Mouse (Mus musculus) stomach, embryonic 14.5 days (tissue): ENCODE measurements around the gene Adap2. TPM values are rescaled to one million over a fixed set of nuclear protein-coding genes. Genes with fewer than 3 reads are reported as not detected.
A peak's percentile ranks its signal among the peaks of the same experiment; 100 is the strongest.

ENCODE experiments used
- ATAC-seq: fragments of 200-750 bp; cut with Nextera tagmentation; 2 replicates; pipeline ENCODE4 v1.8.0; 2017; ENCODE audit warnings: low read depth, moderate TSS enrichment; ENCODE audit not compliant: insufficient number of reproducible peaks, insufficient read depth, low FRiP score
- H3K27ac ChIP-seq: fragments of 300-500 bp; sonication (generic); 2 replicates; pipeline ENCODE4 v1.5.1; 2014; ENCODE audit warnings: mild to moderate bottlenecking, low read length, moderate library complexity, mixed read lengths
- H3K27me3 ChIP-seq: fragments of 300-500 bp; sonication (generic); 2 replicates; pipeline ENCODE4 v1.6.1; 2014; ENCODE audit warnings: low read length, control low read depth, mixed read lengths; ENCODE audit not compliant: control insufficient read depth, insufficient read depth
- H3K36me3 ChIP-seq: fragments of 300-500 bp; sonication (generic); 2 replicates; pipeline ENCODE4 v1.6.1; 2014; ENCODE audit warnings: mild to moderate bottlenecking, control low read depth, low read length, moderate library complexity, mixed read lengths; ENCODE audit not compliant: control insufficient read depth, insufficient read depth
- H3K4me1 ChIP-seq: fragments of 300-500 bp; sonication (generic); 2 replicates; pipeline ENCODE4 v1.6.1; 2014; ENCODE audit warnings: low read length, control low read depth, mixed read lengths; ENCODE audit not compliant: control insufficient read depth, insufficient read depth
- H3K4me2 ChIP-seq: fragments of 300-500 bp; sonication (generic); replicated peaks from 2 replicates; pipeline ENCODE4 v1.6.1; 2014; ENCODE audit warnings: low read depth, low read length, control low read depth
- H3K4me3 ChIP-seq: fragments of 300-500 bp; sonication (generic); 2 replicates; pipeline ENCODE4 v1.5.1; 2014; ENCODE audit warnings: low read depth, low read length, control low read depth
- H3K9ac ChIP-seq: fragments of 300-500 bp; sonication (generic); replicated peaks from 2 replicates; pipeline ENCODE4 v1.6.1; 2014; ENCODE audit warnings: low read depth, mild to moderate bottlenecking, control low read depth, low read length, moderate library complexity, mixed read lengths
- H3K9me3 ChIP-seq: fragments of 300-500 bp; sonication (generic); 2 replicates; pipeline ENCODE4 v1.6.1; 2016; ENCODE audit warnings: low read depth, low read length, control low read depth; ENCODE audit not compliant: control insufficient read depth
- WGBS: fragments of 180-500 bp; shearing (Covaris S2); extraction: QIAGEN DNeasy Blood & Tissue Kit; methylation state at CpG from one replicate; pipeline ENCODE4 v1.1.7; 2014; 5-methylcytosine and 5-hydroxymethylcytosine counted together
- polyA plus RNA-seq: library from polyadenylated mRNA; unstranded; fragments of >200 nt; fragmentation: Nextera tagmentation; extraction: Ambion mirVana; gene quantifications from 2 replicates; pipeline ENCODE4 v1.2.1, GENCODE M21; 2014

The Adap2 gene
- polyA plus RNA-seq, 1 experiment from 2014 or later = 2.3 TPM

- 38% methylated on average over 7 of the region's 7 CpGs for WGBS
- no peaks in the 10 kb centered on the region for H3K27me3 ChIP-seq
- no peaks in the 10 kb centered on the region for H3K9me3 ChIP-seq
- no peak overlapping the region for H3K9ac ChIP-seq
- no peak; the same call in 1 of the 2 replicates for ATAC-seq
- H3K4me1 ChIP-seq = peaks cover 9% of the 10 kb centered on the region; the same call in 1 of the 2 replicates
- no peak overlapping the region for H3K27ac ChIP-seq
- no peak overlapping the region for H3K4me2 ChIP-seq
- no peak overlapping the region for H3K4me3 ChIP-seq
- no peaks in the 10 kb centered on the region for H3K36me3 ChIP-seq
These were observed 54.6 kb downstream of the Adap2 start for GRCm38 (mm10) chr11:80208465-80208859.

GRCm38 (mm10) chr11:80208860-80209800, 55.2 kb downstream of the Adap2 start, which contains the start of gene Rhot1:
Gene Rhot1 (plus strand): TSS chr11:80209019.
- Histone ChIP-seq H3K4me3 (peak within 1 kb of the TSS; percentile 99), H3K4me1 (peaks cover 9% of the 10 kb centered on the region; the same call in 1 of the 2 replicates), H3K27ac (peak within 1 kb of the TSS; percentile 93), H3K9ac (peak within 1 kb of the TSS; percentile 89), H3K27me3 (no peaks in the 10 kb centered on the region), H3K4me2 (peak within 1 kb of the TSS; percentile 70), H3K9me3 (no peaks in the 10 kb centered on the region), H3K36me3 (no peaks in the 10 kb centered on the region)
- WGBS = under 1% methylated on average over 76 of the region's 78 CpGs
- peak; percentile 93 for ATAC-seq

- Histone ChIP-seq H3K36me3 (no peaks in the 10 kb centered on the region), H3K27ac (no peak overlapping the region), H3K9me3 (no peaks in the 10 kb centered on the region), H3K4me1 (peaks cover 9% of the 10 kb centered on the region; the same call in 1 of the 2 replicates), H3K27me3 (no peaks in the 10 kb centered on the region), H3K9ac (peak overlapping the region; percentile 89; the same call in 1 of the 2 replicates), H3K4me3 (peak overlapping the region; percentile 99; the same call in 1 of the 2 replicates), H3K4me2 (peak overlapping the region; percentile 70)
- no peak for ATAC-seq
- 38% methylated on average over 6 of the region's 6 CpGs for WGBS
These were observed 56.4 kb downstream of the Adap2 start for GRCm38 (mm10) chr11:80210321-80210720.

- Histone ChIP-seq H3K27ac (no peak overlapping the region), H3K4me3 (no peak overlapping the region), H3K4me2 (no peak overlapping the region), H3K4me1 (peaks cover 9% of the 10 kb centered on the region; the same call in 1 of the 2 replicates), H3K27me3 (no peaks in the 10 kb centered on the region), H3K36me3 (0 out of 2 replicates have a peak, but pooled peaks cover 3% of the 10 kb centered on the region), H3K9ac (no peak overlapping the region), H3K9me3 (no peaks in the 10 kb centered on the region)
- ATAC-seq = no peak
- 87% methylated on average over 2 of the region's 2 CpGs for WGBS
These were observed 58.4 kb downstream of the Adap2 start for GRCm38 (mm10) chr11:80212282-80212681.

GRCm38 (mm10) chr11:80215291-80215690, 61.4 kb downstream of the Adap2 start:
- 77% methylated on average over 3 of the region's 3 CpGs for WGBS

GRCm38 (mm10) chr11:80218657-80219293, 64.9 kb downstream of the Adap2 start:
- no peaks in the 10 kb centered on the region for H3K4me1 ChIP-seq
- H3K4me2 ChIP-seq = no peak overlapping the region
- no peak overlapping the region for H3K27ac ChIP-seq
- ATAC-seq = no peak
- H3K4me3 ChIP-seq = no peak overlapping the region
- H3K27me3 ChIP-seq = no peaks in the 10 kb centered on the region
- WGBS = 83% methylated on average over 11 of the region's 11 CpGs
- peaks cover 13% of the 10 kb centered on the region; the same call in 1 of the 2 replicates for H3K36me3 ChIP-seq
- H3K9me3 ChIP-seq = no peaks in the 10 kb centered on the region
- no peak overlapping the region for H3K9ac ChIP-seq

More at GRCm38 (mm10) chr11:80215291-80215690, 61.4 kb downstream of the Adap2 start:
- no peaks in the 10 kb centered on the region for H3K27me3 ChIP-seq
- no peaks in the 10 kb centered on the region for H3K9me3 ChIP-seq
- no peak overlapping the region for H3K4me3 ChIP-seq
- H3K27ac ChIP-seq = no peak overlapping the region
- peaks cover 3% of the 10 kb centered on the region; the same call in 1 of the 2 replicates for H3K36me3 ChIP-seq
- no peak overlapping the region for H3K4me2 ChIP-seq
- H3K4me1 ChIP-seq = peaks cover 4% of the 10 kb centered on the region; the same call in 1 of the 2 replicates
- no peak for ATAC-seq
- no peak overlapping the region for H3K9ac ChIP-seq

Other genes with a start within 250 kb of the Adap2 start
- 56.6 and 56.8 TPM in 2 replicates for gene Utp6, start 191.7 kb upstream of the Adap2 start, polyA plus RNA-seq
- gene Suz12, start 161.0 kb upstream of the Adap2 start, polyA plus RNA-seq = 33.9 and 35.9 TPM in 2 replicates
- 29.4 and 29.6 TPM in 2 replicates for gene Crlf3, start 73.1 kb upstream of the Adap2 start, polyA plus RNA-seq
- 15.1 and 16.3 TPM in 2 replicates for gene Atad5, start 64.7 kb upstream of the Adap2 start, polyA plus RNA-seq
- 25.9 and 28.2 TPM in 2 replicates for gene Tefm, start 11.9 kb upstream of the Adap2 start, polyA plus RNA-seq
- 8.4 TPM in 2 replicates for gene Rnf135, start 29.7 kb downstream of the Adap2 start, polyA plus RNA-seq
- gene Rhot1, start 54.9 kb downstream of the Adap2 start, polyA plus RNA-seq = 50.7 and 55.2 TPM in 2 replicates
- 3.3 and 3.7 TPM in 2 replicates for gene Rhbdl3, start 146.8 kb downstream of the Adap2 start, polyA plus RNA-seq
- gene 5730455P16Rik, start 223.9 kb downstream of the Adap2 start, polyA plus RNA-seq = 22.2 and 23.0 TPM in 2 replicates
- gene Zfp207, start 229.2 kb downstream of the Adap2 start, polyA plus RNA-seq = 270 and 271 TPM in 2 replicates